Mouse (Mus musculus) embryonic facial prominence, embryonic 11.5 days (tissue): ENCODE measurements around the gene Gspt1. TPM values are rescaled to one million over a fixed set of nuclear protein-coding genes. Genes with fewer than 3 reads are reported as not detected.

Experiments
- ATAC-seq: fragments of 200-750 bp; cut with Nextera tagmentation; replicated peaks from 2 replicates; pipeline ENCODE4 v1.8.0; 2017; ENCODE audit warnings: low read depth; ENCODE audit not compliant: insufficient number of reproducible peaks, low FRiP score, low TSS enrichment
- DNase-seq: peaks from one replicate; pipeline ENCODE4 v3.0.0-alpha.2; 2015; ENCODE audit warnings: low spot score
- H3K27ac ChIP-seq: fragments of 300-500 bp; sonication (generic); replicated peaks from 2 replicates; pipeline ENCODE4 v1.5.1; 2014; ENCODE audit warnings: mild to moderate bottlenecking, low read depth, low read length, control low read depth
- H3K27me3 ChIP-seq: fragments of 300-500 bp; sonication (generic); 2 replicates; pipeline ENCODE4 v1.6.1; 2014; ENCODE audit warnings: mild to moderate bottlenecking, low read length, moderate library complexity, mixed read lengths; ENCODE audit not compliant: control insufficient read depth, insufficient read depth
- H3K36me3 ChIP-seq: fragments of 300-500 bp; sonication (generic); replicated peaks from 2 replicates; pipeline ENCODE4 v1.6.1; 2014; ENCODE audit warnings: low read depth, mild to moderate bottlenecking, low read length, moderate library complexity, mixed read lengths; ENCODE audit not compliant: control insufficient read depth, insufficient read depth
- H3K4me1 ChIP-seq: fragments of 300-500 bp; sonication (generic); 2 replicates; pipeline ENCODE4 v1.6.1; 2014; ENCODE audit warnings: low read length, mixed read lengths; ENCODE audit not compliant: control insufficient read depth, insufficient read depth
- H3K4me2 ChIP-seq: fragments of 300-500 bp; sonication (generic); 2 replicates; pipeline ENCODE4 v1.6.1; 2014; ENCODE audit warnings: low read depth, mild to moderate bottlenecking, control low read depth, low read length, moderate library complexity
- H3K4me3 ChIP-seq: fragments of 300-500 bp; sonication (generic); 2 replicates; pipeline ENCODE4 v1.5.1; 2014; ENCODE audit warnings: low read depth, low read length, control low read depth
- H3K9ac ChIP-seq: fragments of 300-500 bp; sonication (generic); replicated peaks from 2 replicates; pipeline ENCODE4 v1.6.1; 2014; ENCODE audit warnings: mild to moderate bottlenecking, control low read depth, low read length
- H3K9me3 ChIP-seq: fragments of 300-500 bp; sonication (generic); replicated peaks from 2 replicates; pipeline ENCODE4 v1.6.1; 2016; ENCODE audit warnings: mild to moderate bottlenecking, low read length, inconsistent platforms, mixed read lengths; ENCODE audit not compliant: control insufficient read depth
- WGBS: fragments of 180-500 bp; shearing (Covaris S2); extraction: QIAGEN DNeasy Blood & Tissue Kit; methylation state at CpG from one replicate; pipeline ENCODE4 v1.1.7; 2014; 5-methylcytosine and 5-hydroxymethylcytosine counted together
- polyA plus RNA-seq: library from polyadenylated mRNA; unstranded; fragments of >200 nt; fragmentation: Nextera tagmentation; extraction: Ambion mirVana; gene quantifications from 2 replicates; pipeline ENCODE4 v1.2.1, GENCODE M21; 2014

Gspt1 gene
- polyA plus RNA-seq, 1 experiment from 2014 or later = 109 TPM

DNA sequence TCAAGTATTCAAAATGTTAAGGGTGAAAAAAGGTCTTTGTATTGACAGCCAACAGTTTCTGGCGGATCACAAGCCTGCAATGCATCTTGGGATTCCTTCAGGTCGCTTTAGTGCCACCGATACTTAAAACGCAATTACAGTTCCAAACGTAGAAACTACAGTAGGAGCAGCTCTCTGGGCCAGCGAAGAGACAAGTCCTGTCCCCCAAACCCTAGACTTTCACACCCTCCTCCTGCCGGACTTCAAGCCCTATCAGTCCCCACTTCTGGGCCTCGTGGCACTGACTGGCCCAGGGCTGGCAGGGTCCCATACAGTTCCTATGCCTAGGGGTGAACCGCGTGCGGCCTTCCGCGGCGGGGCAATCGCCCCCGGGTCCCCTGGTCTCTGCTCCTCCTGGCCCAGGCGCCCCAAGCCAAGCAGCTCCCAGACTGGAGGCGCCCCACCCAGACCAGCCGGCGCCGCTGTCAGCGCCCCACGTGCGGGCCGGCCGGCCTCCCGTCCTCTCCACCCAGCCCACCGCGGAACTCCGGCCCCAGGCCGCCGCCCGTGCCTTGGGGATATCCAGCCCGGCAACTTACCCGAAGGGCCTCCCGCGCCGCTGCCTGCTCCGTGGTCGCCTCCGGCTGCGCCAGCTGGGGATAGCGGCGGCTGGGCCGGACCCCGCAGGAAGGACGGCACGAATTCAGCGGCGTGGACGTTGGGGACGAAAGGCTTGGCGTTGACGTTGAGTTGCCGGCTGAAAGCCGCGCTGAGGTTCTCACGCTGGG, 877 bp downstream of the Gspt1 start:
- DNase-seq (peak; percentile 36), ATAC-seq (peak; percentile 46)
- H3K9ac ChIP-seq = peak overlapping the region; percentile 95
- under 1% methylated on average over 47 of the region's 58 CpGs for WGBS
- peak overlapping the region; percentile 82 for H3K4me2 ChIP-seq
- H3K4me1 ChIP-seq = no peaks in the 10 kb centered on the region; the same call in 1 of the 2 replicates
- H3K27me3 ChIP-seq = no peaks in the 10 kb centered on the region
- peak overlapping the region; percentile 100 for H3K4me3 ChIP-seq
- no peaks in the 10 kb centered on the region for H3K9me3 ChIP-seq
- H3K36me3 ChIP-seq = no peaks in the 10 kb centered on the region
- H3K27ac ChIP-seq = peak overlapping the region; percentile 89

DNA sequence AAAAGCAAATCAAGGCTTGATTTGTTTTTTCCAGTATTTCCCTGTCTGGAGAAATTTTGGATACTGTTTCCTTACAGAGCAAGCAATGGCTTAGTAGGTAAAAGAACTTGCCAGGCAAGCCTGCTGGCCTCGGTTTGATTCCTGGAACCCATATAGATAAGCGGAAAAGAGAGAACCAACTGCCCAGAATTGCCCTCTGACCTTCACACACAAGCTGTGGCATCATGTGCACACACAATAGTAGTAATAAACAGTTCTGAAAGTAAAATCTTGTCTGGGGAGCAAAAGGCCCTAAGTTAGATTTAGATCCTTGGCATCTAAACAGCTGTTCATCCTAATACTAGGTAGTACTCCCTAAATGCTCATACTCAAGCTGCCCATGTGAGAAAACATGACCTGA, 6.3 kb downstream of the Gspt1 start:
- DNase-seq (no peak), ATAC-seq (no peak)
- Histone ChIP-seq H3K36me3 (no peaks in the 10 kb centered on the region), H3K4me1 (no peaks in the 10 kb centered on the region; the same call in 1 of the 2 replicates), H3K4me2 (no peak overlapping the region), H3K9ac (no peak overlapping the region), H3K9me3 (no peaks in the 10 kb centered on the region), H3K4me3 (no peak overlapping the region), H3K27me3 (no peaks in the 10 kb centered on the region), H3K27ac (no peak overlapping the region)
- WGBS = 88% methylated on average over 2 of the region's 2 CpGs

DNA sequence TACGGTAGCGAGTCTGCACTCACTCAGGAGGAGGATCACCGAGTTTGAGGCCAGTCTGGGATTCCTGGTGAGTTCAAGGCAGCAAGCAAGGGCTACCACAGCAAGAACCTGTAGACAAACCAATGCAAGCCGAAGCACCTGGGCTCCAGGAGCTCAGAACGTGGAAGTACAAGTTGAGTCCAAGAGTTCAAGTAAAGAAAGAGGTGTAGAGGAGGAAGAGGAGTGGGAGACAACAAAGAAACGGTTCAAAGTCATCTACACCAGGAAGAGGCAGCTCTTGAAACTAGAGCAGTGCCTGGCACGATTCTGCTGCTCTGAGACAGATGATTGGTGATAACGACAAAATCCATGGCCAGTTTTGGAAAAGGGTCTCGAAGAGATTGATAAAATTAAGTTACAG, 8.4 kb downstream of the Gspt1 start:
- no peaks in the 10 kb centered on the region for H3K27me3 ChIP-seq
- WGBS = 82% methylated on average over 9 of the region's 9 CpGs
- H3K36me3 ChIP-seq = no peaks in the 10 kb centered on the region
- no peaks in the 10 kb centered on the region for H3K9me3 ChIP-seq
- H3K27ac ChIP-seq = no peak overlapping the region
- no peak overlapping the region for H3K9ac ChIP-seq
- no peak overlapping the region for H3K4me2 ChIP-seq
- H3K4me1 ChIP-seq = no peaks in the 10 kb centered on the region
- DNase-seq (no peak), ATAC-seq (no peak)
- H3K4me3 ChIP-seq = no peak overlapping the region

DNA sequence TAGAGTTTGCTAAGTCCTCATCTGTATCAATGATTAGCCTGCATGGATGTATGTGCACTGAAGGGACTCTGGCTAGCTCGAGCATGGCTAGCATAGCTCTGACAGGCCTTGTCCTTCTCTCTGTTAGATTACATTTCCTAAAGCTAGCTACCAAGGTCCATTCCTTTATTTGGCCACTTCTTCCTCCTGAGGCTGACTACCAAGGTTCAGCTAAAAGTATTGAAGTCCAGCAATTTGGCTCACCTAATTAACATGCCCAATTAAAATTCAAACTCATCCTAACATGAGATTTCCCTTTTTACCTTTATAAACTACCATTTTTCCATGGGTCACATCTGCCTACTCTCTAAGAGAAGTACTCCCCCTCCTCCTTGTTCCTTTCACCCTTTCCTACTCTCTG, 11.7 kb downstream of the Gspt1 start:
- Histone ChIP-seq H3K4me3 (no peak overlapping the region), H3K4me2 (no peak overlapping the region), H3K27ac (no peak overlapping the region), H3K27me3 (no peaks in the 10 kb centered on the region), H3K4me1 (no peaks in the 10 kb centered on the region), H3K9ac (no peak overlapping the region), H3K36me3 (peaks cover 4% of the 10 kb centered on the region; the same call in 1 of the 2 replicates), H3K9me3 (no peaks in the 10 kb centered on the region)
- DNase-seq = no peak
- ATAC-seq = no peak
- WGBS = 93% methylated on average over 1 of the region's 1 CpGs

DNA sequence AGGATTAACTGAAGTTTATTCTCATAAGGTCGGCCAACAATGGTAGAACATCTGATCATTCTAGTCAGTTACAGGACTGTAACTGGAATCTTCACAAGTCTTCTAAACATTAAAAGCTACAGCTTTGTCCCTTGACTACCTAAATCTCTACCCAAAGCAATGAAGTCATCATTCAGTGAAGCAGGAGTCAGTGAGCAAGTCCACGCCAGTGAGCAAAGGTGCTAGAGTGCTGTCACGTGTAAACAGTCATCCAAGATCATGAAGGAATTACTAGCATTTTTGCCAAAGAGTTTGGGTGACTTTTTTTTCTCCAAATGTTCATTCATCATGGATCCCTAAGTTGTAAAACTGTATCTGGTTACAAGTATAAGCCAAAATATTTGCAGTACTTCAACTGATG, 36.3 kb downstream of the Gspt1 start:
- Histone ChIP-seq H3K27ac (no peak overlapping the region), H3K27me3 (no peaks in the 10 kb centered on the region), H3K4me3 (no peak overlapping the region), H3K9me3 (no peaks in the 10 kb centered on the region), H3K9ac (no peak overlapping the region), H3K4me1 (no peaks in the 10 kb centered on the region), H3K4me2 (no peak overlapping the region), H3K36me3 (peaks cover 6% of the 10 kb centered on the region)
- no peak for DNase-seq
- no peak for ATAC-seq
- 88% methylated on average over 3 of the region's 3 CpGs for WGBS

DNA sequence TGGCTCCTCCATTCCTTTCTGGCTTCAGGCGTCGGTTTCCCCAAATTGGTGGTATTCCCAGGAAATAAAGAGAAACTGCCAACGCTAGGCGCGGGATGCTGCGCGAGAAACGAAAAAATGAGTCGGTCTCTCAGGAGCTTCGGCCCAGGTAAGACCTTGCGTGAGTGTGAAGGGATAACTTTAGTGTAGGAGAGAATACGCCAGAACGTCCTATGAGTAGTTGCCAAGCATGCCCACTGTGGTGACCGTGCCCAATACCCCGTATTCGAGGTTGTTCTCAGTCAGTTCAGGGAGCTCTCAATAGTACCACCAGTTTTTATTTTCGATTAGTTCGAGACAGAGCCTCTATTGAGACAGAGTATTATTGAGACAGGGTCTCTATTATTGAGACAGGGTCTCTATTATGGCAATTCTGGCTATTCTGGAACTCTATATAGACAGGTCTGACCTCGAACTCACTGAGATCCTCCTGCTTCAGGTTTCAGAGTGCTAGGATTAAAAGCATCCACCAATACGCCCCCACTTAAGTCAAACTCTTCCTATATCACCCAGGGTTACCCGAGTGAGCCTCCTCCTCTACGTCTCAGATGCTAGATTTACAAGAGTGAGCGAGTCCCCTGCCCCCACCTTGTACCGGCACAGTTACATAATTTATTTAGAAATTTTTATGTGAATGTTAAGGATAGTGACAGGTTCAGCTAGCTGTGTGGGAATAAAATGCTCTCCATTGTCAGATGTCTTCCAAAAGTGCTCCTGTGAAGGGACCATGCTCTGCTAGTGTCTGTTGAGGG, 50.3 kb downstream of the Gspt1 start:
- no peaks in the 10 kb centered on the region for H3K9me3 ChIP-seq
- peaks cover 3% of the 10 kb centered on the region for H3K4me1 ChIP-seq
- no peaks in the 10 kb centered on the region; the same call in none of the 2 replicates for H3K36me3 ChIP-seq
- ATAC-seq (0 out of 2 replicates have a peak, but pooled peaks have one; percentile 58), DNase-seq (no peak)
- H3K27ac ChIP-seq = no peak overlapping the region; the same call in 1 of the 2 replicates
- H3K4me3 ChIP-seq = peak overlapping the region; percentile 95
- WGBS = 8% methylated on average over 24 of the region's 24 CpGs
- H3K4me2 ChIP-seq = peak overlapping the region; percentile 57
- H3K27me3 ChIP-seq = no peaks in the 10 kb centered on the region
- H3K9ac ChIP-seq = peak overlapping the region; percentile 87

DNA sequence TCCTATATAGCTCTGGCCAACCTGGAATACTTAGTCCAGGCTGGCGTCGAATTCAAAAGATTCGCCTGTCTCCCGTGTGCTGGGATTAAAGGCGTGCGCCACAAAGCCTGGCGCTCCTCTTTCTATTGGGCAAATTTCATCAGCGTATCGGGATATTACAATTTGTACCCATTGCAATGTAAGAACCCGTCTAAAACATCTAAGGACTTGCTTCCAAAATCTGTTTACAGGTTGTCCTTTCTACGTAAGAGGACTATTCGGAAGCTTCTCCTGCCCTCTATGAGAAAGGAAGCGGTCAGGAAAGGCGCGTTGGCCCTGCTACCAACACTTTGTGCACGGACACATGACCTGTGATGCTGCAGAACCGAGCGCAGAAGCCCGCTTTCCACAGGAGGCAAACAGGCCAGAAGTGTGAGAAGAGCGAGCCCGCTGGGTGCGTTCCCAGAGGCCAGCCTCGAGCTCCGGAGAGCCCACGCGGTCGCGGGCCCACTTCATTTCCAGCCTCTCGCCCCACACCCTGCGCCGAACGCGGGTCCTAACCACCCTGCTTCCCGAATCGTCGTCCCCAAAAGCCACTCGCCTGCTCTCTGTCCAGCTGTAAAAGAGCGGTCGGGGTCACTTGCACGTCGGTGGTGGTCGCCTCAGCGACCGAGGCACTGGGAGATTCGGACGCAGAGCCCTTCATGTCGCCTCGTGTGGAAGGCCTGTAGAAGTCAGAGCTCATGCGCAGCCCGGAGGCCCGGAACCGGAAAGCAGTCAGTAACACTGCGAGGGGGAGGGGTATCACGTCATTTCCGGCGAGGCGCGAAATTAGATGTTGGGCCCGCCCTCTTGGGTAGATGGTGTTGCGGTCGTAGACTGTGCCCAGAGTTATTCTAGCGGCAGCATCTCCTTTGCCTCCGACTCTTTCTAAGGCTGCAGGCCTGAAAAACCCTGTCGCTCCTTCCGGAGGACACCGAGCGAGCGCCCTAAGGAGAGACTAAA, 51.3 kb downstream of the Gspt1 start, which contains the start of gene Rsl1d1:
Gene Rsl1d1, minus strand, starts transcription at position 761 of the 984 bp plus-strand sequence.
- peaks cover 3% of the 10 kb centered on the region for H3K4me1 ChIP-seq
- no peaks in the 10 kb centered on the region for H3K27me3 ChIP-seq
- under 1% methylated on average over 68 of the region's 68 CpGs for WGBS
- H3K4me2 ChIP-seq = peak within 1 kb of the TSS; percentile 80
- H3K9me3 ChIP-seq = no peaks in the 10 kb centered on the region
- no peaks in the 10 kb centered on the region; the same call in none of the 2 replicates for H3K36me3 ChIP-seq
- peak; percentile 98 for DNase-seq
- H3K9ac ChIP-seq = peak within 1 kb of the TSS; percentile 87
- peak within 1 kb of the TSS; percentile 95 for H3K4me3 ChIP-seq
- ATAC-seq = peak; percentile 97
- peak within 1 kb of the TSS; percentile 77 for H3K27ac ChIP-seq
